Mouse (Mus musculus) layer of hippocampus, adult 2 months (tissue): ENCODE data around the gene Rhobtb1. TPM values are rescaled to one million over a fixed set of nuclear protein-coding genes. Genes with fewer than 3 reads are reported as not detected.

Experiments used
- DNase-seq, 2 experiments: peaks; one replicate each; pipeline ENCODE4 v3.0.0; 2022; ENCODE audit warnings: low spot score in 2 of 2
- H3K27ac ChIP-seq: fragments of 200-600 bp; 2 replicates; pipeline ENCODE4 v1.8.1; 2022
- H3K4me3 ChIP-seq: fragments of 200-600 bp; 2 replicates; pipeline ENCODE4 v1.8.1; 2022; ENCODE audit warnings: mild to moderate bottlenecking
- CTCF ChIP-seq: fragments of 200-600 bp; conservative IDR thresholded peaks from 2 replicates; pipeline ENCODE4 v1.8.1; 2022; ENCODE audit warnings: antibody characterized with exemption, mild to moderate bottlenecking, moderate library complexity
- total RNA-seq, 2 experiments: library from RNA; stranded (reverse); gene quantifications; 2 replicates each; pipeline ENCODE4 v1.2.3; 2021

The Rhobtb1 gene
- total RNA-seq, 2 experiments from 2014 or later: 3.8 to 5.9 TPM

DNA sequence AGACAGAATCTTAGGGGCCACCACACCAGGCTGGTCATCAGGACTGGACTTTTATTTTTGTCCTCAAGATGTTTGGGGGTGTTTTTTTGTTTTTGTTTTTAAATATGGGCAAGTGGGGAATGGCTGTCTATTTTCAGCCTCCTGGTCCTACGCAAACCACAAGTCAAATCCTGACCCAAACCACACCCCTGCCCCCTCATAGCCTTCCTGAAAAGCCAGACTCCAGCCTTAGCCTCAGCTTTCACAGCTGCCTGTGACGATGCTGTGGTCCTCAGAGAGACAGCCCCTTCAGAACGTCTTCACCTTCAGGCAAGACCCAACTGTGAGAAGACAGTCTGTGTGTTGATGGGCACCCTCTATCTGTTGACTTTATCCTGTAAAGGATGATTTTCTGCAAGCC is 95.5 kb downstream of the Rhobtb1 start:
- no peak for TF ChIP-seq CTCF
- peak overlapping the region; percentile 32; the same call in 1 of the 2 replicates for H3K27ac ChIP-seq
- DNase-seq: no peak
- H3K4me3 ChIP-seq: no peak overlapping the region

DNA sequence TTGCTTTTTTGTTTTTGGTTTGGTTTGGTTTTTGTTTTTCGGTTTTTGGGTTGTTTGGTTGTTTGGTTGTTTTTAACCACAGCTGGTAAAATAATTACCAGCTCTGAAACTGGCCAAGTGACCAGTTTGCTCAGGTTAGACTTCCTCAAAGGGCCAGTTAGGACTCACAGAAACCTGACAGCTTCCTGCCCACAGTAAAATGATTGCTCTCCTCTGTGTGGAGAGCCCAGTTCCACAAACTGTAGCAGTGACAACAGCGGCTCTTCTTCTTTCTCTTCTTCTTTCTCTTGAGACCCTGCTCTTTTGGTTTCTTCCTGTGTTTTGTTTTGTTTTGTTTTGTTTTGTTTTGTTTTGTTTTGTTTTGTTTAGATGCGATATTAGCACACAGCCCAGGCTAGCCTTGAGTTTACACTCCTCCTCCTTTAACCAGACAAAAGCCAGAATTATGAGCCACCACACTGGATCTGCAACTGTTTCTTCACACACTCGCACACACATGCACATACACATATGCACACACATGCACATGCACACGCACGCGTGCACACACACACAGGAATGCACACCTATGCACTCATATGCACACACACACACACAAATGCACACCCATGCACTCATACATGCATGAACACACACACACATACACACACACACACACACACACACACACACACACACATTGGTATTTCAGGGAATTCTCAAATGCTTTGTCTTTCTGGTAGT is 96.2 kb downstream of the Rhobtb1 start:
- no peak for DNase-seq
- Histone ChIP-seq H3K4me3 (no peak overlapping the region), H3K27ac (no peak overlapping the region)
- TF ChIP-seq CTCF: no peak

DNA sequence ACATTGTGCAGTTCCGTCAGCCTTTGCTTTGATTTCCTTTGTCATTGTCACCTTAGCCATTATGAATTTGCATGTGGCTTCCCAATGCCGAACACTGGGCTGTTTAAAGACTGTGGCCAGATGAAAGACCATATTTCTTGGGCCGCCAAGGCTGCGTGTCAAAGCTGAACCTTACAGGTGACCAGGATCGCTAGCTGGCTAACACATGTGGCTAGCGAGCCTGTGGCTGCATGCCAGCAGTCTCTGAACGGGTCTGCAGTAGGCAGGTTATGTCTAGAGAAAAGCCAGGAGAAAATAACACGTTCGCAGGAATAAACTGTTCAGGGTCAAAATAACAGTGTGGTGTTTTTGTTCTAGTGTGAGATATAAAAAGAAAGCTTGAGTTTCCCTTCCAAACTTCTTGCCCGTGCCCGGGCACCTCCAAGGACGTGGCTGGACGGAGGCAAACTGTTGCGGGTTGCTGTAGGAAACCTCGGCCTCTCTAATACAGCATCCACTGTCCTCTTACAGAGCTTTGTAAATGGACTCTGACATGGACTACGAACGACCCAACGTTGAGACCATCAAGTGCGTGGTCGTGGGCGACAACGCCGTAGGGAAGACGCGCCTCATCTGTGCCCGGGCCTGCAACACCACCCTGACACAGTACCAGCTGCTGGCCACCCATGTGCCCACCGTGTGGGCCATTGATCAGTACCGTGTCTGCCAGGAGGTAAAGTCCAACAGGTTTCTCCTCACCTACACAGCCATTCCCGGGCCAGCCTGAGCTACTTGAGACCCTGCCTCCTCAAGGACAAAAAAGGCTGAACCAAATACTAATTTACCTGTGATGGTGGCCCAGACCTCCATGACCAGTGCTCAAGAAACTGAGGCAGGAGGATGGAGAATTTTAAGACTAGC is 97.3 kb downstream of the Rhobtb1 start:
- Histone ChIP-seq H3K4me3 (no peak overlapping the region), H3K27ac (no peak overlapping the region)
- no peak for DNase-seq
- TF ChIP-seq CTCF: no peak

DNA sequence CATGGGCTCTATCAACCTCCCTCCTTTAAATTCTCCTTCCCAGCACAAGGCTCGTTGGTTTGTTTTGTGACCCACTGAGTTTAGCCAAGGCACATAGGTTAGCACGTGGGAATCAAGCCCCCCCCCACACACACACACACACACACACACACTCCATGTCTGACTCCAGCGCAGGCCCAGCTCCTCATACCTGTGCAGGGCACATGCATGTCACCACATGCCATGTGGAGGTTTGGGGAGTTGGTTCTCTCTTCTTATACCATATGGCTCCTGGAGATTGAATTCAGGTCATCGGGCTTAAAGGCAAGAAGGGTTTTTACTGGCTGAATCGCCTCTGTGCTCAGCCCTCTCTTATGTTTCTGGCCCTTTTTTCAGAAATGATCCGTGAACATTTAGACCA is 100.0 kb downstream of the Rhobtb1 start:
- Histone ChIP-seq H3K4me3 (no peak overlapping the region), H3K27ac (no peak overlapping the region)
- TF ChIP-seq CTCF: no peak
- no peak for DNase-seq

DNA sequence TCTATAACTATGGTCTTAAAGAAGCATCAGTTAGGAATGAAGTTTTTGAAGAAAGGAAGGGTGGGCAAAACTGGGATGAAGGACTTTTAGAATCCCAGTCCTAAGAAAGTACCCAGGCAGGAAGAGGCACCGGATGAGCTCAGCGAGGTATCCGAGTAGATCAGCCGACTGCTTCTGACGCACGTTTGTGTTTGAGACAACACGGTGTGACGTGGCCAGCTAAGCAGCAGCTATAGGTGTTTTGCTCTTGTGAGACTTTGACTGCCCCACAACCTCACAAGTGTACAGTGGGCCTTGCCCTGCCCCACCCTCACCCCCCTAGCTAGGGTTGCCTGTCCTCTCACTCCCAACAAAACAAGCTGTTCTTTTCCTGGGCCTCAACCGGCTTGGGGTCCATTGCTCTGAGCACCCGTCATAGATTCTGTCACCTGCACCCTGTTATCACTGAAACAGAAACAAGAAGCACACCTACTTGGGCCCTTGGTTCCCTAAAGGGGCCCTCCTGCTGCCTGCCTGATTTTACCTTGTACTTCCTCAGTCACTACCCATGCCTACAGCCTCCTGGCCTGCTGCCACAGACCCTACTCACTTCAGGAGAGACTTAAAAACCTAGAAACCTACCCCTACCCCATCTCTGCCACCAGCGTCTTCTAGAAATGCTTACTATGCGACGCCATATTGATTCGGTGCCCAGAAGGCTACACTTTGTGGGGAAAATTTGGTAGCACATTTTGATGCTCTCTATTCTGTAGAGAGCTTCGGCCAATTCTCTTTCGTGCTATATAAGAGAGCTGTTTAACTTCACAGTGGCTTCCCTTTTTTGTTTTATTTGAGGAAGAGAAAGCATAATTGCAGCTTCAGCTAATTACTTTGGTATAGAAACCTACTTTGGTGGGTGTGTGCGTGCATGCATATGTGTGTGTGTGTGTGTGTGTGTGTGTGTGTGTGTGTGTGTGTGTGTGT is 101.2 kb downstream of the Rhobtb1 start:
- H3K27ac ChIP-seq: peak overlapping the region; percentile 51; the same call in 1 of the 2 replicates
- no peak for TF ChIP-seq CTCF
- no peak for DNase-seq
- H3K4me3 ChIP-seq: no peak overlapping the region

DNA sequence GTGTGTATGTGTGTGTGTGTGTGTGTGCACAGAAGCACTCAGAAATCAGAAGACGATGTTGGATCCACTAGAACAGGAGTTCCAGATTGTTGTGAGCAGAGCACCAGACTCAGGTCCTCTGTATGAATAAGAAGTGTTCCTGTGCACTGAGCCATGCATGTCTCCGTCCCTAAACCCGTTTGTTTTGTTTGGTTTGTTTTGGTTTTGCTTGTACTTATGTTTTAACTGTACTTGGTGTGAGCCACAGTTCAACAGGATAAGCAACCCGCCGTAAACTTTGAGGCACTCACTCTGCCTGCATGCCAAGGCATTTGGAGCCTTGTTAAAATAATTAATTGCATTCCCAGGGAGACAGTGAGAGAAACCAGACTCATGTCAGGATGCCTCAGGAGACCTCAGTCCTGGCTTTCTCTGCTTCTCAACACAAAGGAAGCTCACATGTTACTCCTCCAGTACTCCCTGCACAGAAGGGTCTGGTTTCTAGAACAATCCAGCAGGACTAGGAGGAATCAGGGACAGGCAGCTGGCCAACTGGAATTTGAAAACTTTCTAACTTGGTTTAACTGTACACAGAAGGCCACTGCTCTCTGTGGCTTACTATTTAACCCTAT is 101.9 kb downstream of the Rhobtb1 start:
- Histone ChIP-seq H3K27ac (peak overlapping the region; percentile 71; the same call in 1 of the 2 replicates), H3K4me3 (no peak overlapping the region)
- no peak for TF ChIP-seq CTCF
- no peak for DNase-seq

DNA sequence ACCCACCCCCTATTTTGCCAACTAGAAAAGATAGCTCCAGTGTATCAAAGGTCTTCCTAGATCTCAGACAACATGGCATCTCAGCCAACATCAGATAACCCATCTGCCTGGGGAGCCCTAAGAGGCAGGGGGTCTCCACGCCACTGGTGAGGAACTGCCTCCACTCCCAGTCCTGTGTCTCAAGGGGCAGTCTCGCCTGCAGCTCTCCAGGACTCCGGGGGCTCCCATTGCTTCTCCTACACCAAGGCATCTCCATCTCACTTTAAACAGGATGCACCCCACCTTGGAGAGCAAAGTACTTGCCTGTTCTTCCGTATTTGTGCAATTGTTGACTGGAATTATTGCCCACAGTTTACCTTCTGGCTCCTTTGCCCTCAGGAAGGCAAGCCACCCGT is 102.4 kb downstream of the Rhobtb1 start:
- no peak for TF ChIP-seq CTCF
- DNase-seq: no peak
- Histone ChIP-seq H3K27ac (peak overlapping the region; percentile 71; the same call in 1 of the 2 replicates), H3K4me3 (no peak overlapping the region)

DNA sequence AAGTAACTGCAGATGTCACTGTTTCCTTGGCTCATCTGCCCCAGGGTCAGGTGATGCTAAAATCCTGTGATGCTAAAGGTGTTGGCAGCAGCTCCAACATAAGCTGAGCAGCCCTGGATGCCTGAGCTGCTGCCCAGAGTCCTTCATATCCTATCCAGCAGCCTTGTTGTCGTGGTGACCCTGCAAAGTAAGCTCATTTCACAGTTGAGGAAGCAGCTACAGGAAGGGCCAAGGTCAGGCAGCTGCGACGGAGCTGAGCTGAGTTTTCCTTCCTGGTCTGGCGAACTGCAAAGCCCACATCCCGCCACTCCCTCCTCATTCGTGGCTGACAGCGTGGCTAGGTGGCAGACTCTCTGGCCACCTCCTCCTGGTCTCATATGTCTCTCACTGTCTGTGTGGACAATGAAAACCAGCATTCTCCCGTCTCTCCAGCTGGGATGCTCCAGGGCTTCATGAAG is 103.2 kb downstream of the Rhobtb1 start:
- Histone ChIP-seq H3K27ac (peak overlapping the region; percentile 71), H3K4me3 (no peak overlapping the region)
- TF ChIP-seq CTCF: no peak
- no peak for DNase-seq

DNA sequence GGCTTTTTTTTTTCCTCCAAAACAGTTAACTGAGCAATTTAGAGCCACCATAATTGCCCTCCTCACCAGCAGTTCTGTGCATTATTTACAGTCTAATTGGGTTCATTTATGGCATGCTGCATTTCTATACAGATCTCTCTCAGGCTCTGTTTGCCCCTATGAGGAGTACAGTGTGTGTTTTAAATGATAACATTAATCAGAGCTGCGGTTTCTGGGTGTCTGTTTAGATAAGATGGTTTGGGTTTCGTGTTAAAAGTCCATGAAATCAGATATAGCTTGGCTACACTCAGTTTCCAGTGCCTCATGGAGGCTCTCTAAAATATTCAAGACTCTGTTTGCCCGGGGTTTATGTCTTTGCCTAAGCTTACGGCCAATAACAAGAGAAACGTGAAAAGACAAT is 104.4 kb downstream of the Rhobtb1 start:
- no peak for TF ChIP-seq CTCF
- no peak overlapping the region for H3K27ac ChIP-seq
- no peak for DNase-seq
- H3K4me3 ChIP-seq: no peak overlapping the region

DNA sequence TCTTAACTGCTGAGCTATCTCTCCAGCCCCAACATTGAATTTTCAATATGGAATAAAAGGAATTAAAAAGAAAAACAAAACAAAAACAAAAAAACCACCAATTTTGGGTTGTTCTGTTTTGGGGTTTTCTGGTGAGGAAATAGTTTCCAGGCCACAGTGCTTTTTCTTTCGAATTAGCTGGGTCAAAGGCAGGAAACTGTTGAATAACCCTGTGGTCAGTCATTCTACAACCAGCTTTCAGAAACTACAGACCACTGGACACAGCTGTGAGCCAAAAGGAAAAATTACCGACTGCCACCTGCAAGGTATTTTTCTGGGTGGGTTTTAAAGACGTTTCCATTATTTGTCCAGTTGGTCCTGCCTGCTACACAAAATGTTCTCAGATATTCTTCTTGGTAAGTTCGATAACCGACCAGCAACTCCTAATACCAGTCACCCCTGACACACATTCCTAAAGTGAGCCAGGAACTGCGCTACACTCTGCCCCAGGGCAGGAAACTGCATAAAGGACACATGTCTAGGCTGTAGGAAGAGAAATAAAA is 106.4 kb downstream of the Rhobtb1 start:
- no peak for TF ChIP-seq CTCF
- H3K4me3 ChIP-seq: no peak overlapping the region
- 0 out of 2 replicates have a peak overlapping the region, but pooled peaks have one; percentile 18 for H3K27ac ChIP-seq
- DNase-seq: no peak

DNA sequence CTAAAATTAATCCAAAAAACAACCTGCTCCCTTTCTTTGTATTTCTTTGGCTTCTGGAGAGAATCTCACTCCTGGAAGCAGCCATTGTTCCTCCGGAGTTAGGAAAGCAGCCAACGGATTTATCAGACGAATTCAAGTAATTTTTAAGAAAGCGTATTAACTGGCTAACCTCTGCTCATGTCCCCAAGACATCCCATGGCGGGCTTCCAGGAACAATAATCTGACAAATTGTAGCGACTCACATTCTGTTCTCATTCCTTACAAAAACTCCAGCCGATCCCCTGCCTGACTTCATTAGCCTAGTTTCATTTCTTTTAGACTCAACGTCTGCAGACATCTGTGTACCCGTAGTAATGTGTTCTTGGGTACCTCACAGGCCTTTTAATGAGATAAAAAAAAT is 107.4 kb downstream of the Rhobtb1 start:
- H3K27ac ChIP-seq: peak overlapping the region; percentile 32; the same call in 1 of the 2 replicates
- no peak for TF ChIP-seq CTCF
- no peak for DNase-seq
- no peak overlapping the region for H3K4me3 ChIP-seq

DNA sequence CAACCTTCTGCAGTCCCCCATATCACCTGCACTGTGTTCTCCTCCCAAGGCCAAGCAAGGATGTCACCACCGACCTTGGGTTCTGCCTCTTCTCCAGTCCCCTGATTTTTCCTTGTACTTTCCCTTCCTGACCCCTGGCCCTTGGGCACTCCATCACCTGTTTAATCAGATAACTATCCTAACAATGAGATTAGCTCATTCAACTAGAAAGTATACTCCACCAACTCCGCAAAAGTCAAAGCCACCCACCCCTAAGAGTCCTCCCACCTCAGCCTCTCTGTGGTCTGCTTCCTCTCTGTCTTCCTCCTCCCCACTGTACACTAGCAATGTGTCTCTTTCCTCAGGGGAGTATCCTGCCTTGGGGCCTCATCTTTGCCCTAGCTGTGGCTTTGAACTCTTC is 107.9 kb downstream of the Rhobtb1 start:
- no peak for TF ChIP-seq CTCF
- Histone ChIP-seq H3K4me3 (no peak overlapping the region), H3K27ac (peak overlapping the region; percentile 32; the same call in 1 of the 2 replicates)
- no peak for DNase-seq
